Mouse (Mus musculus): Measurements from ENCODE around the gene Fcrla. TPM values are rescaled to one million over a fixed set of nuclear protein-coding genes. Genes with fewer than 3 reads are reported as not detected.

Gene Fcrla
- 10.6 and 18.5 TPM in 2 replicates for total RNA-seq (2012; rRNA removed)
- total RNA-seq (2014; rRNA removed): 30.6 and 34.8 TPM in 2 replicates
- polyA plus RNA-seq (2012; ENCODE audit: insufficient read length, low read depth): 15.4 and 17.7 TPM in 2 replicates

DNA sequence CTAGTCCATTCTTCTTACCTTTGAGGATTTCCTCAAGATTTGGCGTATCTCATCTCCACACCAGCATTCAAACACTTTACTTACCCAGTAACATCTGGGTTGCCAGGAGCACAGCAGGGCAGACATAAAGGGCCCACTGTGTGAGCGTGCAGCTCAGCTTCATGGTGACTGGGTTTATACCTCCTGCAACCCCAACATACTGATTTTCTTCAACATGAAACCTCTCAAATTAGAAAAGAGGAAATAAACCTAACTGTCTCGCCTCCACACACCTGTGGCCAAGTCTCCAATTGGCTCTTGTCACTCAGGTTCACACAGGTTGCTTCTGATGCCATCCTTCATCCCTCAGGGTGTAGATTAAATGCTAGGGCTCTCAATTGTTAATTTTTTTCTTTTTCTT lies at the start of gene Fcrla:
Gene Fcrla, minus strand, starts transcription at position 206 of the 400 bp plus-strand sequence.
- H3K4me3 ChIP-seq (replicated peaks in 1 of 3; ENCODE audit: low read depth in 2 of 3, low read length in 2 of 3, poor library complexity in 1 of 3): peak within 1 kb of the TSS; percentile 9 to 42 (median 34)
- DNase-seq (ENCODE audit: extremely low read depth): peak; percentile 47

DNA sequence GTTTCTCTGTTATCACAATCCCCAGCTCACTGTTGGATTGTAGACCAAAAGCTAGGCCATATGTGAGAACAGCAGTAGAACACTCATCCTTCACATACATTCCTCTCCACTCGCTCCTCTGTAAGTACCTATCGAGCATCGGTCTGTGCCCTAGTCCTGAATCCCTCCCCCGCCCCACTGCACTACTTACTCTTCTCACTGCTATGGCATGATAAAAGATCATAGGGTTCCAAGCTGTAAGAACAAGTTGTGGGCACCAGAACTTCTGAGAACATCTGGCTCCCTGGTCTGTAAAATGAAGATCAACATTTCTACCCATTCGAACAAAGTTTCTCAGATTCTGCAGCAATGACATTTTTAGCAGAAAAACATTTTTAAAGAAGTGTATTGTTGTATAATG lies 49.1 kb upstream of the Fcrla start, which contains the start of gene Fcgr2b:
Gene Fcgr2b, minus strand, starts transcription at position 101 of the 400 bp plus-strand sequence.
- in situ Hi-C loops (cut with MboI; ENCODE audit: low pct_ligation_motif_present, low pct_unique_long_range_greater_than_20kb, low sequenced_read_pairs) (loop anchor here (25.0 kb wide), 1 partner anchor 339 kb away; the partner anchor contains the start of gene Olfml2b), dilution Hi-C loops (cut with MboI; ENCODE audit: extremely low pct_ligation_motif_present, extremely low pct_unique_long_range_greater_than_20kb, low sequenced_read_pairs) (no loop called here)
- peak within 1 kb of the TSS; percentile 55 for H3K9ac ChIP-seq (ENCODE audit: insufficient read depth, low read depth)
- peak within 1 kb of the TSS; percentile 64; the same call in 1 of the 2 replicates for H3K27ac ChIP-seq (ENCODE audit: insufficient read depth, low read depth)
- peaks cover 0 to 7% of the 10 kb centered on the region in 2 experiments for H3K36me3 ChIP-seq (replicated peaks in 1 of 2; ENCODE audit: control insufficient read depth in 1 of 2, insufficient read depth in 1 of 2, low read length in 1 of 2)
- peaks cover 4% of the 10 kb centered on the region for H3K9me3 ChIP-seq (replicated peaks; ENCODE audit: low read length)
- peaks cover 17 to 58% of the 10 kb centered on the region in 2 experiments for H3K4me1 ChIP-seq (ENCODE audit: control insufficient read depth in 1 of 2, insufficient read depth in 2 of 2)
- peak within 1 kb of the TSS; percentile 59 to 77 (median 66) for H3K4me3 ChIP-seq (replicated peaks in 1 of 3; ENCODE audit: low read depth in 2 of 3, low read length in 2 of 3, poor library complexity in 1 of 3)
- no peaks in the 10 kb centered on the region for H3K27me3 ChIP-seq (replicated peaks)
- TF ChIP-seq UBTF (IDR thresholded peaks at IDR 0.05; ENCODE audit: low read depth, low read length) (no peak), MAX (IDR thresholded peaks at IDR 0.05; ENCODE audit: low read length) (no peak), IRF4 (IDR thresholded peaks at IDR 0.05; ENCODE audit: low read depth, low read length) (no peak), POLR2AphosphoS2 (IDR thresholded peaks at IDR 0.05; ENCODE audit: low read depth, low read length) (no peak), HCFC1 (IDR thresholded peaks at IDR 0.05; ENCODE audit: low read depth, low read length) (no peak), TCF12 (IDR thresholded peaks at IDR 0.05; ENCODE audit: low read depth, low read length) (no peak)
- peak within 1 kb of the TSS; percentile 79 for H3K4me2 ChIP-seq (ENCODE audit: insufficient read depth, low read depth, poor library complexity, severe bottlenecking)
- no peak for DNase-seq (ENCODE audit: extremely low read depth)
- H3K79me2 ChIP-seq (replicated peaks; ENCODE audit: control insufficient read depth, extremely low read depth, insufficient read depth, poor library complexity, severe bottlenecking): no peaks in the 10 kb centered on the region; the same call in 1 of the 2 replicates

More for the DNA sequence above, at the start of gene Fcrla:
- Histone ChIP-seq H3K9ac (ENCODE audit: insufficient read depth, low read depth) (peak within 1 kb of the TSS; percentile 17), H3K79me2 (replicated peaks; ENCODE audit: control insufficient read depth, extremely low read depth, insufficient read depth, poor library complexity, severe bottlenecking) (no peaks in the 10 kb centered on the region; the same call in 1 of the 2 replicates), H3K27me3 (replicated peaks) (no peaks in the 10 kb centered on the region), H3K27ac (ENCODE audit: insufficient read depth, low read depth) (peak within 1 kb of the TSS; percentile 80), H3K9me3 (replicated peaks; ENCODE audit: low read length) (no peaks in the 10 kb centered on the region), H3K4me1 (ENCODE audit: control insufficient read depth in 1 of 2, insufficient read depth in 2 of 2) (peaks cover 16 to 76% of the 10 kb centered on the region in 2 experiments), H3K4me2 (ENCODE audit: insufficient read depth, low read depth, poor library complexity, severe bottlenecking) (peak within 1 kb of the TSS; percentile 83), H3K36me3 (replicated peaks in 1 of 2; ENCODE audit: control insufficient read depth in 1 of 2, insufficient read depth in 1 of 2, low read length in 1 of 2) (no peaks in the 10 kb centered on the region)
- in situ Hi-C loops (cut with MboI; ENCODE audit: low pct_ligation_motif_present, low pct_unique_long_range_greater_than_20kb, low sequenced_read_pairs) (no loop called here), dilution Hi-C loops (cut with MboI; ENCODE audit: extremely low pct_ligation_motif_present, extremely low pct_unique_long_range_greater_than_20kb, low sequenced_read_pairs) (no loop called here)
- TF ChIP-seq SIN3A (IDR thresholded peaks at IDR 0.05; ENCODE audit: low read length) (peak; percentile 44; the same call in 1 of the 2 replicates), BHLHE40 (IDR thresholded peaks at IDR 0.05; ENCODE audit: low read depth, low read length) (0 out of 2 replicates have a peak, but pooled peaks have one; percentile 13), TBP (conservative IDR thresholded peaks at IDR 0.05; ENCODE audit: low read depth, low read length) (peak; percentile 19; the same call in 1 of the 2 replicates), ZKSCAN1 (IDR thresholded peaks at IDR 0.05; ENCODE audit: borderline replicate concordance, low read depth, low read length) (peak; percentile 89), MEF2A (IDR thresholded peaks at IDR 0.05; ENCODE audit: borderline replicate concordance, low read depth, low read length) (peak; percentile 67; the same call in 1 of the 2 replicates), EP300 (IDR thresholded peaks at IDR 0.05; ENCODE audit: low read length) (peak; percentile 74), CHD2 (IDR thresholded peaks at IDR 0.05; ENCODE audit: low read length) (no peak), TCF12 (IDR thresholded peaks at IDR 0.05; ENCODE audit: low read depth, low read length) (peak; percentile 22; the same call in 1 of the 2 replicates), POLR2A (IDR thresholded peaks at IDR 0.05; ENCODE audit: low read depth, low read length) (peak; percentile 43), ZC3H11A (IDR thresholded peaks at IDR 0.05; ENCODE audit: low read depth, low read length) (no peak), IRF4 (IDR thresholded peaks at IDR 0.05; ENCODE audit: low read depth, low read length) (0 out of 2 replicates have a peak, but pooled peaks have one; percentile 16), UBTF (IDR thresholded peaks at IDR 0.05; ENCODE audit: low read depth, low read length) (no peak), GABPA (IDR thresholded peaks at IDR 0.05; ENCODE audit: insufficient replicate concordance, low read depth, low read length) (no peak)
